Mouse (Mus musculus) neural tube, embryonic 10.5 days (tissue): ENCODE measurements at regions not wholly inside any gene's neighbourhood (a gene's known extent, or its start where the extent isn't known, plus 50 kb on each side); places are given as distances from the start of the nearest gene placed in this dataset.

Source experiments
- DNase-seq: peaks from one replicate; pipeline ENCODE4 v3.0.0-alpha.2; 2017; ENCODE audit warnings: low spot score; ENCODE audit errors: extremely low spot score

DNA sequence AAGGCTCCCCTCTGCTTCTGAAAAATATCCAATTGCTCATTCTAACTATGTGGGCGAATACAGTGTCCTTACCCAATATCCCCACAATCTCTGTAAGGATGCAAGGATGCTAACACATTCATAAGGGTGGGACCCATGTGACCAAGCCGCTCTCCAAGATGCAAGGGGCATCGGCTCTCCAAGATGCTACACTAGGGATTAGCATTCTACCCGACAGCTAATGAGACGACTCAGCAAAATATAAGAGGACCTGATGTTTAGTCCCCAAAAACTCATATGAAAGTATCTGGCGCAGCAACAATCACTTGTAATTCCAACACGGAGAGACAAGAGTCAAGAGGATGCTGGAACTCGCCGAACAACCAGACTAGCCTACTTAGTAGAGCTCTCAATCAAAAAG is 299.6 kb upstream of the Jmjd1c start:
- DNase-seq = no peak

DNA sequence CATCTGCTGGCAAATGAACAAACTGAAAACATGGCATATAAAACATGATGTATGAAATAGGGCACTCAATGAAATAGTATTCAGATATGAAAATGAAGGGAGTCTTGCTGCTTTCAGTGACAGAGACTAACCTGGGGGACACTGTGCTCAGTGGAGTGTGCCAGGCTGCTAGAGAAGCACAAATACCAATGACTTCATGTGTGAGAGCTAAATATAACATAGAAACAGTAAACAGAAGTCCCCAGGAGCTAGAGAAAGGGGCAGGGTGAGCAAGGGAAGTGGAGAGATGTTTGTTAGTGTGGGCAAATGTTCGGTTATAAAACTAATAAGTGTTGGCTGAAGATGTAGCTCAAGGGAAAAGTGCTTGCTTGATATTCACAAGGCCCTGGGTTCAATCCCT is 293.2 kb upstream of the Jmjd1c start:
- DNase-seq = no peak

DNA sequence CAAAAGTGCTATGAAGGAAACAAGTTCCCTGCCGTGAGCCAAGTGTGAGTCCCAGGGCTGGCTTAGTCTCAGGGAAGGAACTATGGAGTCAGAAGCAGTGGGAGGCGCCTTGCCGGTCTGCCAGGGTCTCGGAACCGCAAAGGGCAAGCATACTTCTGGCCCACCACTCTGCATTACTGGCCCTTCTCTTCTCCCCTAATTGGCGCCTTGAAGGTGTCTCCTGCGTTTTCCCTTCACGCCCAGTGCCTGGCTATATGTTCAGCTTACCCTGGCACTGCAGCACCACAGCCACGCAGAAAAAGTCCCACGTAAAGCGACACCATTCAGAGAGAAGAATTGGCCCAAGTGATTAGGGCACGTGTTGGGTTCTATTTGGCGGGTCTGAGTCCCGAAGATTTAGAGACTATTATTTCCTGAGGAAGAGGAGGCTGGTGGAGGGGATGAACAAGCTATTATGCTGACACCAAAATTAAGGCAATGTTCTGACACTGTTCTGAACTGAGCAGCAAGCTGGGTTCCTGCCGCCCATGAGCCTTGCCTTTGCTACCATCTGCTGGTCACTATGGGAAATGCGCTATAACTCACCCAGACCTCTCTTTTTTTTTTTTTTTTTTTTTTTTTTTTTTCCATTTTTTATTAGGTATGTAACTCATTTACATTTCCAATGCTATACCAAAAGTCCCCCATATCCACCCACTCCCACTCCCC is 288.5 kb upstream of the Jmjd1c start:
- peak; percentile 45 for DNase-seq

DNA sequence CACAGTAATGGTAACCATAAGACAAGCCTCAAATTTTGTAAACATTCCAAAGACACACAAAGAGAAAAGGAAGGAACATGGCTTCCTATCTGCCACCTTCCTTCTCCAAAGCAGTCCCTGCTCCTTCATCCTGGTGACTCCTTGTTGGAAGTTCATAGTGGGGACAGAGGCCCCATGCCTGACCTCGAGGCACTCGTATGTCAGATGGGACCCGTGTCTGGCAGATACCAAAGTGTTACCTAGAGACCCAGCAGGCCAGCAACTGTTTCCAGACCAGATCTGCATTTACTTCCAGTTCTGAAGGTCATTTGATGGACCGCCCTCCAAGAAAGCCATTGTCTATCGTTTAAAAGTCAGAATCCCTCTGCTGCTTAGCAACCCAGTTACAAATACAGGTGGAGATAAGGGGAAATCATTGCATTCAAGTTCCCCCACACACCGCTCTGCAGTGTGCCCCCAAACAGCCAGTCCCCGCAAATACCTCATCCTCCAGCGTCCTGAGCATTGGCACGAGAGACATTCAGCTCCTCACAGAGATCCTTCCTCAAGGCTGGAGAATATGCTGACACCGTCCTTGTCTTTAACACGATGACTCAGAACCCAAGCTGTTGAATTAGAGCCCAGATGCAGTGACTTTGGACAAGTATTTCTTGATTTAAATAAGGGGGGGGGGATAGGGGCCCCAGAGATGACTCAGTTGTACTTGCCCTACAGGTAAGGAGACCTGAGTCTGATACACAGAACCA is 283.2 kb upstream of the Jmjd1c start:
- no peak for DNase-seq

DNA sequence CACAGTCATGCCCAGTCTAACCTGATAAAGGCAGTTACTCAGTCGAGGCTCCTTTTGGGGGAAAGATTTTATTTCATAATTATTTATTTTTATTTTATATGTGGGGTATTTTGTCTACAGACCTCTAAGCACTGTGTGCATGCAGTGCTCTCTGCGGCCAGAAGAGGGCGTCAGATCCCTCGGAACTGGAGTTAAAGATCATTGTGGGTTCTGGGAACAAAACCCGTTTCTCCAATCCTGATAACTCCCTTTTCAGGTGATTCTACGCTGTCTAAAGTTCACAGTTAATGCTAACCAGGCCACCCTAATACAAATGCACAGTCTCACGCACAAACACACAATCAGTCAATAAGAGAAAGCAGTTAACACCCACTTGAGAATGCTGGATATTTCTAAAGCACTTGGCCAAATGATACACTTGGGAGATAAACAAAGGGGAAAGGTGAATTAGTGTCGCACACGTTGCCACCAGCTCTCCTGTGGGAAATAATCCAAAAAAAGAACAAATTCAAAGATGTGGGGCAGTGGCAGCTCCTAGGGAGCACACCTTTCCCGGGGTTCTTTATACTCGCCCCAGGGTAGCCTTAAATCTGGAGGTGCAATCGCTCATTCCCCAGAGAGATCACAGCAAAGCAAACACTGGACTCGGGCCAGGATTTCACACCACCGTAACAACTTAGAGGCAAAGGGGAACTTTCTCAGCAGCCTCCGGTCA is 281.9 kb upstream of the Jmjd1c start:
- peak; percentile 29 for DNase-seq

DNA sequence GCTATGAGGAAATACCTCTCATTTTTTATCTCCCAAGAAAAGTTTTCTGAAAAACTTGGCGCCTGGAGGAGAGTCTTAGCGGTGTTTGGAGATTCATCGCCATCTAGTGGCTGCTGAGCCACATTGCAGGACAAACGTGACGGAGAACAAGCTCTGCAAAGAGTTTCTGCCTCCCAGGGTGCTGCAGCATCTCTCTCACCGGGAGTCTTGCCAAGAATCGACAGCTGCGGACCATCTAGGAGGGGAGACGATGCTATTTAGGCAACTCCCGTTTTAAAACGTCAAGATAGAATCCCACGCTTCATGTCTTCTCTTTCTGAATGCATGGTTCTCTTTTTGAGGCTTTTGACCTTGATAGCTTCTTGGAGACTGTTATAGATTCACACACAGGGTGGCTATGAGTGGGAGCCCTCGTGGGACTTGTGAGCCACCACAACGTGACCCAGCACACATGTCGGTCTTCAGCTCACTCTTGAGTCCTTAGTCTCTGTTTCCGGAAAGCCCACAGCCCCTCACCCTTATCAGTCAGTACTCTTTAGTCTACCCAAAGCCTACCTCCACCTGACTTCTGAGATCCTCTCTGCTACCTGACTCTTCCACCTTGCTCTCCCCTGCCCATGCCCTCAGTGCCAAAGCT is 281.2 kb upstream of the Jmjd1c start:
- peak; percentile 74 for DNase-seq

DNA sequence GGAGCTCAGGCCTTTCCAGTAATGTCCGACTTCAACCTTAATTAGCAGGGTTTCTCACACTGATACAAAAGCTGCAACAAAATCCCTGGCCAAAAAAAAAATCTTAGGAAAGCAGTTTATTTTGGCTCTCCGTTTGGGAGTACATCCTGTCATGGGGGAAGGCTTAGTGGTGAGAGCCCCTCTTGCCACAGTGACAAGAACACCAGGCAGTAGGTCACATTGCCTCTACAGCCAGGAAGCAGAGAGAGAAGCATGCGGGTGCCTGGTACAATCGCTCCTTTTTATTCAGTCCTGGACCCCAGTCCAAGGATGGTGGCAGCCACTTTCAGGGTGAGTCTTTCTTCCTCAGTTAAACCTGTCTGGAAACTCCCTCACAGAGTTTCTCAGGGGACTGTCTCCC is 280.0 kb upstream of the Jmjd1c start:
- no peak for DNase-seq

DNA sequence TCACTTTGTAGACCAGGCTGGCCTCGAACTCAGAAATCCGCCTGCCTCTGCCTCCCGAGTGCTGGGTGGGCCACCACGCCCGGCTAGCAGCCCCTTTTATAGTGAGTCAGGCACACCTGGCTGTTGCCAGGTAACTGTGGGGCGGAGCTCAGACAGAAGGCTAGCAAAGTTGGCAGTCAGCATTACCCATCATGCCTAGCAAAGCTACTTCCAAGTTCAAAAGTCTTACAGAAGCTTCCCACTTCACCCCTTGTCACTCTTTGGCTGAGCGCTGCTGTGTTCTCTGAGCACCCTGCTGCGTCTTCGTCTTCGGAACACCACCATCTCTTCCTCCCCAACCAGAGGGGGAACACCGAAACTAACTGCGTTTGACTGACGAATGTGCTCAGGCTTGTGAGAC is 279.1 kb upstream of the Jmjd1c start:
- DNase-seq = no peak

DNA sequence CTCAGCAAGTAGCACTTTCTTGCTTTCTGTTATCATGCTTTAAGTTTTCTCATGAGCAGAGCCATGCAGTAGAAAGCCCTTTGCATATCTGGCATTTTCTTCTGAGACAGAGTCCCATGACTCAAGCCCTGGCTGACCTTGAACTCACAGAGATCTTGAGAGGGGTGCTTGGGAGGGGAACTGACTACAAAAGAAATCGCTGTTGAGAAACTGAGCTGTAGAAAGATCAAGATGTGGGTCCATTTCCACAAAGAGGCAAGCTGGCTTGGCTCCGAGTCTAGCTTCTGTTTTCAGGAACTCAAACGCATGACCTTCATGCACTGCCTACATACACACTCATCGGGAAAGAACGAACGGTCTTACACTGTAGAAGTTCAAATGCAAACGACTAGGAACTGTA is 278.0 kb upstream of the Jmjd1c start:
- no peak for DNase-seq

DNA sequence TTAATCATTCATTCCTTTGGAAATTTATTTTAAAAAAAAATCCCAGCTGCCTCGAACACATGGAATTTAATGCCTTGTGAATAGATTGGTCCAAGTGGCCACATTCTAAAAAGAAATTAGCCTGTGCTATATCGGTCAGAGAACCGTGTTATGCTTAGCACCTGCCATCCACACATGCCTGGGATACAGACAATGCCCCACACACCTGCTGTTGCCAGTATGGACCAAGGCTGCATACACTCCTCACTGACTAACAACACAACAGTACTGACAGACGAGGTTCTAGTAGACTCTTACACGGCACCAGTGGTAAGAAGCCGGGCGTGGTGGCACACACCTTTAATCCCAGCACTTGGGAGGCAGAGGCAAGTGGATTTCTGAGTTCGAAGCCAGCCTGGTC is 276.4 kb upstream of the Jmjd1c start:
- DNase-seq = no peak

DNA sequence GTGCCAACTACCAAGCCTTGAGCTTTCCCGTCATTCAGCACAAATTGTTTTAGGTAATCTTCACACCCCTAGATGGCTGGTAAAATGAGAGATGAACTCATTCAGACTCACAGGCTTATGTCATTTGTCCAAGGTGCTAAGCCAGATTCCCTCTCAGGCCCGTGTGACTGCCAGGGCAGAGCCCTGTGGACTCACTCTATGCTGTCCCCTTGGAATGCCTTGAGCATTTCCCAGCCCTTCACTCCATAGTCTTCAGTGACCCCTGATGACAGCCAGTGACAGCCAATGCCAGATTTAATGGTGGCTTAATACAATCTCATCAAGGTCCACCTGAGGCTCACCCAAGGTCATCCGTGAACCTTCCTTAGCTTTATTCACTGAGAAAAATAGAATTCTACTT is 270.2 kb upstream of the Jmjd1c start:
- DNase-seq = no peak

DNA sequence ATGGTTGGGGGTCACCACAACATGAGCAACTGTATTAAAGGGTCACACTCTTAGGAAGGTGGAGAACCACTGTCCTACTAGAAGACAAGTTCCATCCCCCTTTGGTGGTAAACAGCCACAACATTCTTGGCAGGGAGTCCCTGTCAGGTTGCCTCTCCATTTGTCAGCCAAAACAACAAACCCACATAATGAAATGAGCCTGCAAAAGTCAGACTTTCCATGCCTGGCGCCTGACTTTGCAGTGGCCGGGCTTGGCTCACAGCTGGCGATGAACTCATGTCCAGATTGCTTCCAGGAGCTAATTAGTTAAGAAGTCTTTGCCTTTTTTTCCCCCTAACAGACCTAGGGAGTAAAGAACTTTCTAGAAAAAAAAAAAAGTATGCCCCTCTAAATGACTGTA is 269.6 kb upstream of the Jmjd1c start:
- DNase-seq = no peak

DNA sequence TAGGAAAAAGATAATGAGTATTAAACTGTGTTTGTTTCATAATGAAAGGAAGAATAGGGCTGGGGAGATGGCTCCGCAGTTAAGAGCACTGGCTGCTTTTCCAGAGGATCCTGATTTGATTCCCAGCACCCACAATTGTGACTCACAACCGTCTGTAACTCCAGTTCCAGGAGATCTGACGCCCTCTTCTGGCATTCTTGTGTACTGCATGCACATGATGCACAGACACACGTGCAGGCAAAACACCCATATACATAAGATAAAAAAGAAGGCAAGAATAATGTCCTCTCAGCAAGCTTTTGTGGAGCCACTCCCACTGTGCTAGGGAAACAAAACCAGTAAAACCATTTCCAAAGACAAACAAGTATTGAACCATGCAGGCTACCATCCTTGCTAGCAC is 261.0 kb upstream of the Jmjd1c start:
- no peak for DNase-seq

DNA sequence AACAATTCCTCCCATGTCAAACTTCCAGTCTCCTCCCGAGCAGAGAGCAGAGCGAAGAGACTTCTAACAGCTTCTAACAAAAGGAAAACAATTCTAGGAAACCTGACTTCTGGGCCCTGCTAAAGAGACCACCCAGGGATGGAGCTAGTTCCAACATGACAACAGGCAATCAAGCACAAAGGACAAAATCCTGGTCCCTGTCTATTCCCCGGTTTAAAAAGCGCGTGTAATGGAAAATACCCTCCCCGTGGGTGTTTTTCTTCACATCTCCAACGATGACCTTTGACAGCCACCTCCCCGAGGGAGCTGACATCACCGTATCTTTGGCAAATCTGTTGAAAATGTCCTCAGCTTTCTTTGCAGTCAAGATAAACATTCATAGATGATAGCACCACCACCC is 256.9 kb upstream of the Jmjd1c start:
- no peak for DNase-seq

DNA sequence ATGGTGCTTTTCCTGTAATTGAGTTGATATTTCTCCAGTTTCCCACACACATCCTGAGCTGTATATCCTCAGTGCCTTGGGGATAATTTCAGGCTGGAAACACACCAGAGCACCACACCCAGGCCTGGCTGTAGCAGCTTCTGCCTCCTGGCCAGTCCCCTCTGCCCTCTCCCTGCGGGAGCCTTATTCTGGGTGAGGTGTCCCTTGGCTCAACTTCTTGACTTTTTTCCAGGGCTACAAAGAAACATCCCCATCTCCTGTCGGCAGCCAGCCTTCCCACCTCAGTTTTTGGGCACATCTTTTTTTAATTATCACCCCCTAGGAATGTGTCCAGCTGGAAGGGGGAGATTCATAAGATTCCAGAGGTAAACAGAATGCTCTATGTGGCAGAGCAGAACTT is 252.7 kb upstream of the Jmjd1c start:
- no peak for DNase-seq

DNA sequence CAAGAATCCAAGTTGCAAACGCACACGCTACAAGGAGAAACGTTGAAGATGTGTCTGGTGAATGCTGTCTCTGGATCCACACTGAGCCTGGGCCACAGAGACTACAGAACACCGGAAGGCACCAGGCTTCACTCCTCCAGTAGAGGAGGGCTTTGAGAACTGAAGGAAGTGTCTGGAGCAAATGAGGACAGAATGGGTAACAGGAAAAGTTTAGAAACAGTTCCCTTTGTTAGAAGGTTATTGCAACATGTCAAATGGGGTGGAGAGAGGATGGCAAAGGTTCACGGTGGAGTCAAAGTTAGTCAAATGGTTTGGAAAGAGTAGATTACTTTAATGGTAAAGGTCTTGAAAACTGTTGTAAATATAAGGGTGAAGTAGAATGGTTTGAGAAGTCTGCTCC is 247.1 kb upstream of the Jmjd1c start:
- DNase-seq = no peak

DNA sequence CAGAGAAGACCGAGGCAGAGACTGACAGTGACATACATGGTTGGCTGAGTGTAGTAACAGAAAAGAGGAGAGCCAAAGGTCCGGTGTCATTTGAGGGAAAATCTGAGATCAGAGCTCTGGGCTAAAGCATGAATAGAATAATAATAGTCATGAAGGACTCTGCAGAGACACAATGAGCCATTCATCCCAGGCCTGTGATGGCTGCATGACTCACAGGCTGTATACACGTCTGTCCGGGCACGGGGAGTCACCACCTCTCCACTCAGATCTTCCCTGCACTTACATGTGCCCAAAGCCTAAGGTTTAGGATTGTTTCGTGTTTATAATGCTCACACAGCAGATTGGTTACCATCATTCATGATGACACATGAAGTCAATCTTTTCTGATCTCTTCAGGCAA is 246.2 kb upstream of the Jmjd1c start:
- DNase-seq = no peak

DNA sequence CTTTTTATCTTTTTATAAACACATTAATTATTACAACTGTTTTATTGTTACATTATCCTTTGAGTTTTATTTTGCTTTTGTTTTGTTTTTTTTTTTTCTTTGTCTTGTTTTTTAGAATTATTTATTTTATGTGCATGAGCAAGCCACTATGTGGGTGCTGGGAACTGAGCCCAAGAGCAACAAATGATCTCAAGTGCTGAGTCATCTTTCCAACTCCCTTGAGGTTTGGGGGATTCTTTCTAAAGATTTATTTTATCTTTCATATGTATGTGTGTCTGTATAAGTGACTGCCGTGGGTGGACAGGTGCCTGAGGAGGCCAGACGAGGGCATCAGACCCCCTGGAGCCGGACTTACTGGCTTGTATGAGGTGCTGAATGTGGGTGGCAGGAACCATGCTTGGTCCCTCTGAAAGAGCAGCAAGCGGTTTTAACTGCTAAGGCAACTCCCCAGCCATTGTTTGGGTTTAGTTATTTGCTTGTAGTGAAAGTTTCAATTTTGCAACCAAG is 244.9 kb upstream of the Jmjd1c start:
- DNase-seq = no peak

DNA sequence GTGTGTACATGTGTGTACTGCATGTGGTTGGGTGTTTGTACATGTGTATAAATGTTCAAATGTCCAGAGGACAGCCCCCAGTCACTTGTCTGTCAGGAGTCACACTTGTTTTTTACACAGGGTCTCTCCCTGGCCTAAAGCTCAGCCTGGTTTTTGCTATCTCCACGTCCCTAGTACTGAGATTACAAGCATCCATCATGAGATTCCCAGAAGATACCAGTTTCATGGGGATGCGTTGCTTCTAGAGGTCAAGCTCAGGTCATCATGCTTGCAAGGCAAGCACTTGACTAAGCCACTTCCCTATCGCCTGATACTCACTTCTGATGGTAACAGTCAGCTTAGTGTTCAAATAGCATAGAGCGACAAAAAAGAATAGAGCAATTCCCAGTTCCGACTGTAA is 244.1 kb upstream of the Jmjd1c start:
- no peak for DNase-seq

DNA sequence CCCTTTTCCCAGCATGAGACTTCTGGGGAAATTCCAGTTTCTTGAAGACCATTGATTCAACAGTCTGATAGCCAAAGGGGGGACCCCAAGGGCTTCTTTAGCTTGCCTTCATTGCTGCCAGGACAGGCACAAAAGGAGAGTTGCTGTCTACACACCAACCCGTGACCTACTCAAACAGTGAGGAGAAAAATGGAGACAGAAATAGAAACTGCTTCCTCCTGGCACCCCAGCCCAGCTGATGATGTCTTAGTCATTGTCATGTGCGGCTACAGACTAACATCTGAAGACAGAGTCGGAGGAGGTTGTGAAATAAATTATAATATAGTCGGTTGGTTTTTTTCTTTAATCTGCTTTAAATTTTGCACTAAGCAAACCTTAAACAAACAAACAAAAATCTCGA is 243.2 kb upstream of the Jmjd1c start:
- DNase-seq = no peak

DNA sequence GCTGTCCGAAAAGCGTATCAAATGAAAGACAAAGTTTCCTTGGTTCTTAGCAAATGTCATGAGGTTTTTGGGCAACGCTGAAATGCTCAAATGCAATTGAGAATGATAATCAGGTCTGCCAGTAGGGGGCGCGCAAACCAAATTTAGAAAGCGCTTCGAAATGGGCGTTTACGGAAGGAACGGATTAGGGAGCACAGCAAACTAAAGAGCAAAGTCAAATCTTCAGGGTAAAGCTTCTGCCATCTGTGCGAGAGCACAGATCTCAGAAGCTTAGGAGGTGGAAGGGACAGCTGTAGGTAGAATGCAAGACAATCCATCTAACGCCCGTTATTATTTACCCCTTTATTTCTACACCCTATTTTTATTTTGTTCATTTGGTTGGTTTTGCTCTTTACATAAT is 242.7 kb upstream of the Jmjd1c start:
- peak; percentile 86 for DNase-seq

DNA sequence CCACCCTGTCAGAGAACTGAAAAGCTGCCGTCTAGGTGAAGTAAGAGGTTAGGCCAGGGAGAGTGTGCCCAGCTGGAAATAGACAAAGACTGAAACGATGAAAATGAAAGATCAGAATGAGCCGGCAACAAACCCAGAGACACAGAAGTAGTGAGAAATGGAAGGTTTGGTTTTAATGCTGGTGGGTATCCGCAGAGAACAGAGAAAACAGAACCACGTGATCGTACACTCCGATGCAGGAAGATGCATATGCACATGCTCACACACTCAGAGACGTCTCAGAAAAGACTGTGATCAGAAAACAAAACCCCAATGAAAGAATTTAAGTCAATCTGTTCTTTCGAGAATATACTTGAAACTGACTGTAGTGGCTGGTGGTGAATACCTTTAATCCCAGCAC is 241.0 kb upstream of the Jmjd1c start:
- no peak for DNase-seq
